Mouse (Mus musculus) kidney, postnatal 14 days (tissue): ENCODE measurements around the gene Gm26741.
A peak's percentile ranks its signal among the peaks of the same experiment; 100 is the strongest.
"Not testable (repeated sequence)": the region's sequence is repeated elsewhere in the genome, so short reads cannot be mapped to it uniquely, and the experiment has no call there.

Source experiments
- DNase-seq: peaks from one replicate; pipeline ENCODE4 v3.0.0; 2022; ENCODE audit warnings: mixed read lengths

Gene Gm26741

GRCm38 (mm10) chr10:52358467-52358866 is at the start of gene Gm26741:
Gene Gm26741, plus strand, starts transcription at chr10:52358767.
- DNase-seq = no peak

GRCm38 (mm10) chr10:52309196-52309595 is 49.4 kb upstream of the Gm26741 start:
- DNase-seq = peak; percentile 88

DNA sequence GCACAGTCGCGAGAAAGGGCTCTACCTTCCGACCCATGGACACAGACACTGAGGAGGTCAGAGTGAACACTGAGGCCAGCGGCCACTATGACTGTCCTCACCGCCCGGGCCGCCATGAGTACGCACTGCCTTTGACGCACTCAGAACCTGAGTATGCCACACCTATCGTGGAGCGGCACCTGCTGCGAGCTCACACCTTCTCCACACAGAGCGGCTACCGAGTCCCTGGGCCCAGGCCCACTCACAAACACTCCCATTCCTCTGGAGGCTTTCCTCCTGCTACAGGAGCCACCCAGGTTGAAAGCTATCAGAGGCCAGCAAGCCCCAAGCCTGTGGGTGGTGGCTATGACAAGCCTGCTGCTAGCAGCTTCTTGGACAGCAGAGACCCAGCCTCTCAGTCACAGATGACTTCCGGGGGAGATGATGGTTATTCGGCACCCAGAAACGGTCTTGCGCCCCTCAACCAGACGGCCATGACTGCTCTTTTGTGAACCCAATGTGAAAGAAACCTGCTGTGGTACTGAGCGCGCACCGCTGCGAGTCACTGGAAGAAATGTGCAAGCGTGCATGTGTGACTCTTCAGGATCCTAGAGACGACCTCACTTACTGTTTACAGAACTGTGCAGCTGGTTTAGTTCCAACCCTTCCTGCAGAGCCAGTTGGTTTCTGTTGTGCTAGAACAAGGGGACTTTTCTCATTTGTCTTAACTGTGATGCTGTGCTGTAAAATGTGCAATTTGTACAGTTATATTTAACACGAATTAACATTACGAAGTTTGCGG is 38.9 kb upstream of the Gm26741 start:
- DNase-seq = no peak

DNA sequence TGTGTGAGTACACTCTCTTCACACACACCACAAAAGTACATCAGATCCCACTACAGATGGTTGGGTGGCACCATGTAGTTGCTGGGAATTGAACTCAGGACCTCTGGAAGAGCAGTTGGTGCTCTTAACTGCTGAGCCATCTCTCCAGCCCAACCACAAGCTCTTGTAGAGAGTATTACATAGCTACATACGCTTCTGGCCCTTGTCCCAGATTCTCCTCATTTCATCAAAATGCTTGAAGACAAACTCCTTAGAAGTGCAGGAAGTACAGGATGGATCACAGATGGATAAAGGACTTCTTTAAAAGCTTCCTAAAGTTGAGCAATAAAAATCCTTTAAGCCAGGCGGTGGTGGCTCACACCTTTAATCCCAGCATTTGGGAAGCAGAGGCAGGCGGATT is 36.6 kb upstream of the Gm26741 start:
- no peak for DNase-seq

- DNase-seq = peak; percentile 69
Measured at GRCm38 (mm10) chr10:52331007-52331406, 27.6 kb upstream of the Gm26741 start.

- not testable (repeated sequence) for DNase-seq
Measured at GRCm38 (mm10) chr10:52343324-52343723, 15.2 kb upstream of the Gm26741 start.

- no peak for DNase-seq
Measured at GRCm38 (mm10) chr10:52353184-52353583, 5.4 kb upstream of the Gm26741 start.

- DNase-seq = no peak
Measured at GRCm38 (mm10) chr10:52360241-52360735, 1.7 kb downstream of the Gm26741 start.

DNA sequence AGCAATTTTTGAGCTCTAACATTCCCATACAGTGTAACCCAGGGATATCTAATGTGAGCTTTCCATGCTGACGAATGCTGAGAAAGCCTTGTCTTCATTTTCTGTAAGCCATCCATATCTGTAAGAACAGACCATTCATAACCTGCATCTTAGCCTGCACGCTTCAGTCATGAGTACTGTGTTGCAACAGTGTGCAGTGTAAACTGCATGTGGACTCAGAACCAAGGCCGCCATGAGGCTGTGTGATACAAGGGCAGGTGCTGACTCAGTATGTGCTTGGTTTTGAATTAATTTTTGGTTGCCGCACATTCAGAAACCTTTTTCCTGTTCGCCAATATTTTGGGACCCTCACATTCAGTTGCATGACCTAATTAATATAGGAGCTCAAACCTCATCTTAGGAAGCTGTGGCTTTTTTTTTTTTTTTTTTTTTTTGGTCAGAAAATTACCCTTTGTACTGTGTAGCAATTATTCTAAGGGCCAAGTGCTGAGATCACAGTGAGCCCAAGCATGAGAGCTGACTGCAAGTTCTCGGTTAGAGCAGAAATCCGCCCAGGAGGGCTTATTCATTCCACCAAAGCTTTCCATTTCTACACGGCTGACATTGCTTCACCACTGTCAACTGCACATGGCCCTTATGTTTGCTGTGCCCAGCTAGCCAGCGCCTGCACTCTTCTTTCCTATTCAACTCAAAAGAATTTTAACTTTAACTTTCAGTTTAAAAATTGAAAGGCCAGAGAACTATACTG is 2.5 kb downstream of the Gm26741 start:
- DNase-seq = no peak

- DNase-seq = no peak
Measured at GRCm38 (mm10) chr10:52368376-52368775, 9.8 kb downstream of the Gm26741 start.

GRCm38 (mm10) chr10:52373834-52374233 is 15.3 kb downstream of the Gm26741 start:
- DNase-seq = no peak

DNA sequence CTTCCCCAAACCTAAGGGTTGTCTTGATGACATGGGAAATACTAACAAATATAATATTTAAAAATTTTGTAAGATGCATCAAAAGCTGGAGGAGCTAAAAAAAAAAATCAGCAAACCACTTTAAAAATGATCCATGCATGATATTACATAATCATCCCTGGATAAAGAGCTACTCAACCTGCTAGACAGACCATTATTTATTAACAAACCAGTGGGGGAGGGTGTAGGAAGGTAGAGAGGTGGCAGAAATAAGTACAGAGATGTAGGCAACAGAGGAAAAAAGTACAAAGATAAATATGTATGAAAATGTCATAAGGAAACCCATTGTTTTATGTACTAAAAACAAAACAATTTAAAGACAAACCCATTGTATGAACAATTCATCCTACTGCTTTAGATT is 16.1 kb downstream of the Gm26741 start:
- no peak for DNase-seq

GRCm38 (mm10) chr10:52376422-52376821 is 17.9 kb downstream of the Gm26741 start:
- no peak for DNase-seq

GRCm38 (mm10) chr10:52377813-52378212 is 19.2 kb downstream of the Gm26741 start:
- DNase-seq = no peak

GRCm38 (mm10) chr10:52381321-52381801 is 22.8 kb downstream of the Gm26741 start:
- DNase-seq = no peak

DNA sequence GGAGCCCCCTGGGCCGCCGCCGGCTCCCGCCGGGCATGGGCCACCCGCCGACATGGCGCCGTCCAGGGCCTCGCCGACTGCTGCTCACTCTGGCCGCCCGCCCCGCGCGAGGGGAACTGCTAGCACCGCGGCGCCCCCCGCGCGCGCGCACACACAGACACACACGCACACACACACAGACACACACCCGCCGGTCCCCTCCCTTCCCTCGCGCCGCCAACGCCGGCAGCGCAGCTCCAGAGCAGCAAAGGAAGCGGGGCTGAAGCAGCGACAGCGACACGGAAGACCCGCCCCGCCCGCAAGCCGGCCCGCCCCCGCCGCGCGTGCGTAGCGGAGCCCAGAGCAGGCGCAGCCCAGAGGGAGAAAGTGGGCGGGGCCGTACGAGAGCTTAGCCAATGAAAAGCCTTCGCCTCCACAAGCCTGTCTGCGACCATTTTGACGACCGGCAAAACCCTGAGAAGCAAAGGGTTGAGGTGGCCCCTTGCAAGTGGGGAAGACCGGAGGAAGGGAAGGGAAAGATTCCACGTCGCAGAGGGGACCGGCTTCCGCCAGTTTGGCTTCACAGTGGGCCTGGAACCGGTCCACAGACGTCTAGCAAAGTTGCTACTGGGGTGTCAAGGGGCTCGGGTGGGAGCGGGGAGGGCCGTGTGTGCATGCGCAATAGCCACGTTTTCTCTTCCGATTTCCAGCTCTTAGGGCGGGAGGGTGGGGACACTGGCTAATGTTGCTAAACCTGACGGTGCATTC is 23.5 kb downstream of the Gm26741 start, which contains the start of gene Gopc:
Gene Gopc, minus strand, starts transcription at position 280 of the 747 bp plus-strand sequence.
- peak; percentile 99 for DNase-seq

- DNase-seq = no peak
Measured at GRCm38 (mm10) chr10:52383022-52383421, 24.5 kb downstream of the Gm26741 start.

GRCm38 (mm10) chr10:52383522-52383921 is 25.0 kb downstream of the Gm26741 start:
- DNase-seq = no peak

DNA sequence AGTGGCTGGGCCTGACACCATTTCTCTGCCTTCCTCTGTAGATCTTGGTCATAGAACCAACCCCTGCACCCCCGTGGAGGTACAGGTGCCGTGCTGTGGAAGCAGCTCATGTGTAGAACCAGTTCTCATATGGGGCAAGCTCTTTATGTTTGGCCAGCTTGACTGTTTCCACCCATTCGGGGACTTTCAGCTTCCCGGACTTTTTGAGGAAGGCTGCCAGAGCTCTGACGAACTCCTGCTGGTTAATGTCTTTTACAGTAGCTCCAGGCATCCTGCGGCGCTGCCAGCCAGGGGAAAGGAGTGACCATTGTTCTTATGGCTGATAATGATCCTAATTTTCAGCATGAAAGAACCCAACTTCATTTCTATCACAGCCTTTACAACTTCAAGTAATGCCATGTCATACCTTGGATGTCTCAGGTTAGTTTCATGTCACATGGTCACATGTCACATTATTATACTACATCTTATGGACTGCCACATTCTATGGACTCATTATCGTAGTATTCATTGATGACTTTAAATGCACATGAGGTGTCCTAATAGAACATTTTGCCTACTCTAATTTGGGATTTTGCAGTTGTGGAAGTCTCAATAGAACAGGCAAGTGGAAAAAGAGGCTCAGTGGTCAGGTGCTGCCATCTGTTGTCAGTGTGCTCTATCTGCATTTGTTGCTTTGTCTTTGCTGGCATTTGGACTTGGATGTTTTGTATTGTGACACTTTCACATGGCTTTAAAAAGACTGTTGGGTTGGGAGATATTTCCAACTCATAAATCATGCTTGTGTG is 26.4 kb downstream of the Gm26741 start:
- peak; percentile 66 for DNase-seq

- DNase-seq = no peak
Measured at GRCm38 (mm10) chr10:52387192-52387591, 28.6 kb downstream of the Gm26741 start.

- no peak for DNase-seq
Measured at GRCm38 (mm10) chr10:52388922-52389430, 30.4 kb downstream of the Gm26741 start, which contains the start of gene Nepn. Gene Nepn, plus strand, starts transcription at chr10:52388972.

GRCm38 (mm10) chr10:52389438-52389837 is 30.9 kb downstream of the Gm26741 start:
- DNase-seq = no peak
